Mouse (Mus musculus) cerebellum, adult 2 months (tissue): ENCODE data around the gene D17Wsu92e. TPM values are rescaled to one million over a fixed set of nuclear protein-coding genes. Genes with fewer than 3 reads are reported as not detected.

Experiments used
- DNase-seq, 2 experiments: peaks; one replicate each; pipeline ENCODE4 v3.0.0; 2021
- H3K27ac ChIP-seq: fragments of 200-500 bp; 2 replicates; pipeline ENCODE4 v1.5.1; 2012; ENCODE audit warnings: low read length, control low read depth, inconsistent platforms; ENCODE audit not compliant: insufficient read depth
- H3K27me3 ChIP-seq: fragments of 200-500 bp; 2 replicates; pipeline ENCODE4 v1.6.1; 2012; ENCODE audit warnings: inconsistent platforms, mild to moderate bottlenecking, low read length, moderate library complexity; ENCODE audit not compliant: control insufficient read depth, insufficient read depth
- H3K4me1 ChIP-seq: fragments of 200-500 bp; 2 replicates; pipeline ENCODE4 v1.6.1; 2011; ENCODE audit warnings: low read length; ENCODE audit not compliant: control insufficient read depth, insufficient read depth
- H3K4me3 ChIP-seq: fragments of 200-500 bp; replicated peaks from 2 replicates; pipeline ENCODE3; 2011; ENCODE audit warnings: mild to moderate bottlenecking, low read depth, low read length, control low read depth; ENCODE audit not compliant: insufficient read depth
- CTCF ChIP-seq: fragments of 200-500 bp; IDR thresholded peaks from 2 replicates; pipeline ENCODE4 v1.5.1; 2011; ENCODE audit warnings: low read depth, mild to moderate bottlenecking, control low read depth, low read length, moderate library complexity, borderline replicate concordance; ENCODE audit not compliant: insufficient read depth
- POLR2A ChIP-seq: fragments of 200-500 bp; IDR thresholded peaks from 2 replicates; pipeline ENCODE4 v1.6.1; 2011; ENCODE audit warnings: low read length, control low read depth, borderline replicate concordance; ENCODE audit not compliant: insufficient read depth
- WGBS: fragments of 180-500 bp; shearing (Covaris S2); methylation state at CpG from one replicate; pipeline ENCODE4 v1.1.7; 2018; 5-methylcytosine and 5-hydroxymethylcytosine counted together
- polyA plus RNA-seq: library from polyadenylated mRNA; depleted of rRNA; stranded (reverse); fragments of >200 nt; gene quantifications from 2 replicates; pipeline ENCODE4 v1.2.3, GENCODE M21; 2012

The D17Wsu92e gene
- polyA plus RNA-seq, 1 experiment = 156 TPM

GRCm38 (mm10) chr17:27814606-27815005 is 5.8 kb downstream of the D17Wsu92e start:
- no peak for TF ChIP-seq POLR2A
- no peak for TF ChIP-seq CTCF
- peaks cover 11% of the 10 kb centered on the region for H3K4me1 ChIP-seq
- H3K4me3 ChIP-seq = no peak overlapping the region
- no peak for DNase-seq
- no peak overlapping the region for H3K27ac ChIP-seq
- no peaks in the 10 kb centered on the region for H3K27me3 ChIP-seq

DNA sequence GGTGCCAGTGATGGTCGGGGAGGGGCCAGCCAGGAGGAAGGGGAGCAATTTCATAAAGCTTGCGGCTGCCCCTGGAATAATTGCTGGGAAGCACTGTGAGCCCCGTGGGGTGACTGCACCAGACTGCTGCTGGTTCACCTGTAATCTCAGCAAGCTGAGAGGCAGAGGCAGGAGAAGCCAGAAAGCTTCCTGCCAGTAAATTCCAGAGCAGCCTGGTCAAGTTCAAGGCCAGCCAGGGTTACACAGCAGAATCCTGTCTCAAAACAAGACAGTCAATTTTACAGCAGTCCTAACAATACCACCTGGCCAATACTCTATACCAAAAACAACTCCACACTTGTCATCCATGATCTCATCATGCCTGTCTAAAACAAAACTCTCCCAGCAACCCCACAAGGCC is 8.5 kb downstream of the D17Wsu92e start:
- no peak overlapping the region for H3K4me3 ChIP-seq
- no peak overlapping the region for H3K27ac ChIP-seq
- H3K4me1 ChIP-seq = peaks cover 11% of the 10 kb centered on the region
- DNase-seq = no peak
- TF ChIP-seq CTCF (no peak), POLR2A (no peak)
- H3K27me3 ChIP-seq = no peaks in the 10 kb centered on the region
- WGBS = 39% methylated on average over 3 of the region's 3 CpGs

GRCm38 (mm10) chr17:27810569-27811331 is 9.7 kb downstream of the D17Wsu92e start:
- 82% methylated on average over 16 of the region's 16 CpGs for WGBS
- Histone ChIP-seq H3K27me3 (no peaks in the 10 kb centered on the region), H3K4me1 (peaks cover 11% of the 10 kb centered on the region), H3K27ac (no peak overlapping the region), H3K4me3 (no peak overlapping the region)
- no peak for DNase-seq
- TF ChIP-seq CTCF (no peak), POLR2A (no peak)

GRCm38 (mm10) chr17:27807542-27808078 is 12.8 kb downstream of the D17Wsu92e start:
- 88% methylated on average over 2 of the region's 2 CpGs for WGBS
- TF ChIP-seq POLR2A (no peak), CTCF (no peak)
- no peak overlapping the region for H3K4me3 ChIP-seq
- H3K27ac ChIP-seq = no peak overlapping the region
- no peaks in the 10 kb centered on the region for H3K27me3 ChIP-seq
- peaks cover 25% of the 10 kb centered on the region for H3K4me1 ChIP-seq
- DNase-seq = no peak

DNA sequence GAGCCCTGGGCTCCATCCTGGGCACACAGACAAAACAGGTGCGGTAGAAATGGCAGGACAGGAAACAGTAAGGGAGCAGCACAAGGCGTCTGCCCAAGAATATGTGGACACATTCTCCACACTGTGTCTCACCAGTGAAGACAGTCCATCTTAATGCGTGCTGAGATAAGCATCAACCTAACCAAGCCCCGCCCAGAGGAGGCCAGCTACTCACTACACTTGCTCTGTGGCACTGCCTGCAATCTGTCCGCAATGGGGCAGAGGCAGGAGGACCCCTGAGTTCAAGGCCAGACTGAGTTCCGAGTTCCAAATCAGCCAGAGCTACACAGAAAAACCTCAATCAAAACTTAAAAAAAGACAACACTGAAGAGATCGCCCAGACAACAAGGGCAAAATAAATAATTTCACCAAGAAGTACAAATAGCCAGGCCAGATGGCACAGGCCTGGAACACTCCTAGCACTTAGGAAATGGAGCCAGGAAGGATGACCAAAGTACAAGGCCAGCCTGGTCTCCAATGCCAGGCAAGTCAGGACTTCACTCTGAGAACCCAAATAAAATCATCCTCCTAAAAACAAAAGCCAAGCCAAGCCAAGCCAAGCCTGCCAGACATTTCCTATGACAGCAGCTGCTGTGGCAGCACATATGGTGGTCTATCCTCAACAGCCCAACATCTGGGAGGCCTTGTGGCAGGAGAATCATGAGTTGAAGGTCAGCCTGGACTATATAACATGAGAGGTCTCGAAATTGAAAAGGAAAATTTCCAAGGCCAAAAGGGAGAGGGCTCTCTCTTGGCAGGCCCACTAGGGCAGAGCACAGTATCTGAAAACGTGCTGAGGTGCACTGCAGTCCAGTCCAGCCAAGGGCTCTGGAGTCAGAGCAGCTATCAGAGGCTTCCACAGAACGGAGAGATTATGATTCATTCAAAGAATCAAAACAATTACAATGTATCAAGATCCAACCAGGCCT is 15.4 kb downstream of the D17Wsu92e start:
- peak; percentile 61 to 81 for DNase-seq
- 21% methylated on average over 10 of the region's 10 CpGs for WGBS
- H3K27me3 ChIP-seq = no peaks in the 10 kb centered on the region
- H3K4me1 ChIP-seq = peaks cover 16% of the 10 kb centered on the region
- peak overlapping the region; percentile 84 for H3K27ac ChIP-seq
- TF ChIP-seq POLR2A (no peak), CTCF (no peak)
- H3K4me3 ChIP-seq = no peak overlapping the region

GRCm38 (mm10) chr17:27804156-27804690 is 16.2 kb downstream of the D17Wsu92e start:
- Histone ChIP-seq H3K27me3 (no peaks in the 10 kb centered on the region), H3K4me1 (peaks cover 20% of the 10 kb centered on the region), H3K27ac (peak overlapping the region; percentile 84; the same call in 1 of the 2 replicates), H3K4me3 (no peak overlapping the region)
- DNase-seq = no peak
- TF ChIP-seq CTCF (no peak), POLR2A (no peak)
- WGBS = 67% methylated on average over 7 of the region's 7 CpGs

GRCm38 (mm10) chr17:27803752-27804151 is 16.7 kb downstream of the D17Wsu92e start:
- TF ChIP-seq CTCF (no peak), POLR2A (no peak)
- Histone ChIP-seq H3K4me1 (peaks cover 20% of the 10 kb centered on the region), H3K4me3 (no peak overlapping the region), H3K27me3 (no peaks in the 10 kb centered on the region), H3K27ac (no peak overlapping the region)
- no peak for DNase-seq
- WGBS = 80% methylated on average over 4 of the region's 4 CpGs
